Mouse (Mus musculus) olfactory bulb, adult 2 months (tissue): ENCODE measurements around the gene Kxd1.

Experiments used
- CTCF ChIP-seq: fragments of 200-500 bp; IDR thresholded peaks from 2 replicates; pipeline ENCODE4 v1.5.1; 2012; ENCODE audit warnings: low read depth, mild to moderate bottlenecking, low read length, moderate library complexity; ENCODE audit not compliant: insufficient read depth
- POLR2A ChIP-seq: fragments of 200-500 bp; IDR thresholded peaks from 2 replicates; pipeline ENCODE4 v1.6.1; 2012; ENCODE audit warnings: mild to moderate bottlenecking, low read depth, low read length, moderate library complexity; ENCODE audit not compliant: insufficient read depth

DNA sequence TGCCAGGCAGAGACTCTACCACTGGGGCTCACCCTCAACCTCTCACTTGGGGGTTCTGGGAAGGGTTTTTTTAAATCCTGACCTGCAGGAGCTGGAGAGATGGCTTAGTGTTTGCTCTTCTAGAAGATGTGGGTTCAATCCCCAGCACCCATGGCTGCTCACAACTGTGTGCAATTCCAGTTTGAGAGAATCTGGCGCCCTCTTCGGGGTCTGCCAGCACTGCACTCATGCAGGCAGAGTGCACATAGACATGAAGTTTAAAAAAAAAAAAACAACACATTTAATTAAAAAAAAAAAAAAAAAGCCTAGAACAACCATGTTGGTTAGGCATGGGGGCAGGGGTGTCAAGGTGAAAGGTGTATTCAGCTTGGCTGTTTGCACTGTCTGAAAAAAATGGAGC is 2.6 kb upstream of the Kxd1 start:
- TF ChIP-seq CTCF (no peak), POLR2A (no peak)
